Mouse (Mus musculus): Measurements from ENCODE around the gene Scarf1.

Scarf1 gene

GRCm38 (mm10) chr11:75513336-75513735 lies at the start of gene Scarf1:
Gene Scarf1, plus strand, starts transcription at chr11:75513540.
- TF ChIP-seq GATA4 (IDR thresholded peaks at IDR 0.05; ENCODE audit: insufficient replicate concordance, low read length), result no peak

- no peak for TF ChIP-seq GATA4 (IDR thresholded peaks at IDR 0.05; ENCODE audit: insufficient replicate concordance, low read length)
Observed at GRCm38 (mm10) chr11:75463624-75464023, 49.7 kb upstream of the Scarf1 start.

- no peak for TF ChIP-seq GATA4 (IDR thresholded peaks at IDR 0.05; ENCODE audit: insufficient replicate concordance, low read length)
Observed at GRCm38 (mm10) chr11:75464417-75464816, 48.9 kb upstream of the Scarf1 start.

GRCm38 (mm10) chr11:75465051-75465450 lies 48.3 kb upstream of the Scarf1 start:
- no peak for TF ChIP-seq GATA4 (IDR thresholded peaks at IDR 0.05; ENCODE audit: insufficient replicate concordance, low read length)

GRCm38 (mm10) chr11:75466731-75467505 lies 46.4 kb upstream of the Scarf1 start:
- TF ChIP-seq GATA4 (IDR thresholded peaks at IDR 0.05; ENCODE audit: insufficient replicate concordance, low read length), result no peak

- TF ChIP-seq GATA4 (IDR thresholded peaks at IDR 0.05; ENCODE audit: insufficient replicate concordance, low read length), result peak; percentile 94; the same call in 1 of the 2 replicates
Observed at GRCm38 (mm10) chr11:75467512-75468215, 45.7 kb upstream of the Scarf1 start.

- no peak for TF ChIP-seq GATA4 (IDR thresholded peaks at IDR 0.05; ENCODE audit: insufficient replicate concordance, low read length)
Observed at GRCm38 (mm10) chr11:75468410-75468809, 44.9 kb upstream of the Scarf1 start.

GRCm38 (mm10) chr11:75469261-75469660 lies 44.1 kb upstream of the Scarf1 start:
- no peak for TF ChIP-seq GATA4 (IDR thresholded peaks at IDR 0.05; ENCODE audit: insufficient replicate concordance, low read length)

- no peak for TF ChIP-seq GATA4 (IDR thresholded peaks at IDR 0.05; ENCODE audit: insufficient replicate concordance, low read length)
Observed at GRCm38 (mm10) chr11:75470675-75471074, 42.7 kb upstream of the Scarf1 start.

GRCm38 (mm10) chr11:75472469-75473081 lies 40.8 kb upstream of the Scarf1 start:
- TF ChIP-seq GATA4 (IDR thresholded peaks at IDR 0.05; ENCODE audit: insufficient replicate concordance, low read length), result no peak

GRCm38 (mm10) chr11:75473376-75473775 lies 40.0 kb upstream of the Scarf1 start:
- no peak for TF ChIP-seq GATA4 (IDR thresholded peaks at IDR 0.05; ENCODE audit: insufficient replicate concordance, low read length)

- TF ChIP-seq GATA4 (IDR thresholded peaks at IDR 0.05; ENCODE audit: insufficient replicate concordance, low read length), result no peak
Observed at GRCm38 (mm10) chr11:75486192-75486591, 27.1 kb upstream of the Scarf1 start.

- no peak for TF ChIP-seq GATA4 (IDR thresholded peaks at IDR 0.05; ENCODE audit: insufficient replicate concordance, low read length)
Observed at GRCm38 (mm10) chr11:75486601-75487285, 26.6 kb upstream of the Scarf1 start, which contains the start of gene Prpf8. Gene Prpf8, plus strand, starts transcription at chr11:75486816.

- TF ChIP-seq GATA4 (IDR thresholded peaks at IDR 0.05; ENCODE audit: insufficient replicate concordance, low read length), result no peak
Observed at GRCm38 (mm10) chr11:75487496-75487895, 25.8 kb upstream of the Scarf1 start.

All from liver, adult (tissue).